Mouse (Mus musculus) heart, postnatal 0 days (tissue): ENCODE data around the gene Stk33. TPM values are rescaled to one million over a fixed set of nuclear protein-coding genes. Genes with fewer than 3 reads are reported as not detected.

Source experiments
- ATAC-seq: fragments of 200-750 bp; cut with Nextera tagmentation; 2 replicates; pipeline ENCODE4 v1.8.0; 2017; ENCODE audit warnings: low read depth, moderate number of reproducible peaks, moderate library complexity; ENCODE audit not compliant: insufficient read depth
- DNase-seq: peaks from one replicate; pipeline ENCODE4 v3.0.0-alpha.2; 2016; ENCODE audit warnings: low spot score
- H3K27ac ChIP-seq: fragments of 300-500 bp; sonication (generic); 2 replicates; pipeline ENCODE4 v1.5.1; 2014; ENCODE audit warnings: low read depth, mild to moderate bottlenecking
- H3K27me3 ChIP-seq: fragments of 300-500 bp; sonication (generic); 2 replicates; pipeline ENCODE4 v1.6.1; 2014; ENCODE audit warnings: low read length, mixed read lengths; ENCODE audit not compliant: control insufficient read depth, insufficient read depth
- H3K36me3 ChIP-seq: fragments of 300-500 bp; sonication (generic); replicated peaks from 2 replicates; pipeline ENCODE4 v1.6.1; 2014; ENCODE audit warnings: low read length, mixed read lengths; ENCODE audit not compliant: control insufficient read depth, insufficient read depth
- H3K4me1 ChIP-seq: fragments of 300-500 bp; sonication (generic); 2 replicates; pipeline ENCODE4 v1.6.1; 2014; ENCODE audit warnings: antibody characterized with exemption; ENCODE audit not compliant: control insufficient read depth, insufficient read depth
- H3K4me2 ChIP-seq: fragments of 300-500 bp; sonication (generic); 2 replicates; pipeline ENCODE4 v1.6.1; 2014; ENCODE audit warnings: low read depth, mild to moderate bottlenecking, low read length, moderate library complexity
- H3K4me3 ChIP-seq: fragments of 300-500 bp; sonication (generic); 2 replicates; pipeline ENCODE4 v1.5.1; 2014; ENCODE audit warnings: low read depth, low read length
- H3K9ac ChIP-seq: fragments of 300-500 bp; sonication (generic); replicated peaks from 2 replicates; pipeline ENCODE4 v1.6.1; 2014; ENCODE audit warnings: low read depth, low read length, mixed read lengths
- H3K9me3 ChIP-seq: fragments of 300-500 bp; sonication (generic); replicated peaks from 2 replicates; pipeline ENCODE4 v1.6.1; 2016; ENCODE audit warnings: low read length; ENCODE audit not compliant: control insufficient read depth
- CTCF ChIP-seq: IDR thresholded peaks from 2 replicates; pipeline ENCODE4 v1.5.1; 2016; ENCODE audit warnings: antibody characterized with exemption, control low read depth, low read depth
- EP300 ChIP-seq: IDR thresholded peaks from 2 replicates; pipeline ENCODE4 v1.6.1; 2016; ENCODE audit warnings: antibody characterized with exemption, low read depth
- WGBS: fragments of 180-500 bp; shearing (Covaris S2); extraction: QIAGEN DNeasy Blood & Tissue Kit; methylation state at CpG from one replicate; pipeline ENCODE4 v1.1.7; 2014; 5-methylcytosine and 5-hydroxymethylcytosine counted together
- polyA plus RNA-seq: library from polyadenylated mRNA; unstranded; fragments of >200 nt; fragmentation: Nextera tagmentation; extraction: Ambion mirVana; gene quantifications from 2 replicates; pipeline ENCODE4 v1.2.1, GENCODE M21; 2015
- total RNA-seq: library from RNA; depleted of rRNA; stranded (reverse); fragments of >200 nt; gene quantifications from 2 replicates; pipeline ENCODE4 v1.2.3, GENCODE M21; 2014; ENCODE audit warnings: low replicate concordance

Gene Stk33
- total and polyA plus RNA-seq, 2 experiments from 2014 or later, result 0.22 TPM; not detected in 1

- Histone ChIP-seq H3K9ac (no peak overlapping the region), H3K4me1 (no peaks in the 10 kb centered on the region), H3K9me3 (no peaks in the 10 kb centered on the region), H3K4me2 (peak overlapping the region; percentile 0; the same call in 1 of the 2 replicates), H3K27ac (no peak overlapping the region), H3K27me3 (no peaks in the 10 kb centered on the region), H3K4me3 (no peak overlapping the region), H3K36me3 (no peaks in the 10 kb centered on the region)
- no peak for DNase-seq
- no peak for TF ChIP-seq EP300
- no peak for ATAC-seq
- WGBS, result 25% methylated on average over 6 of the region's 6 CpGs
These were observed 29.4 kb upstream of the Stk33 start for GRCm38 (mm10) chr7:109468262-109468701.

GRCm38 (mm10) chr7:109467591-109467990 is 28.7 kb upstream of the Stk33 start:
- Histone ChIP-seq H3K36me3 (no peaks in the 10 kb centered on the region), H3K4me2 (no peak overlapping the region), H3K27ac (no peak overlapping the region), H3K4me3 (no peak overlapping the region), H3K9ac (no peak overlapping the region), H3K4me1 (no peaks in the 10 kb centered on the region), H3K9me3 (no peaks in the 10 kb centered on the region), H3K27me3 (no peaks in the 10 kb centered on the region)
- DNase-seq (no peak), ATAC-seq (no peak)
- TF ChIP-seq CTCF (no peak), EP300 (no peak)
- WGBS, result 51% methylated on average over 2 of the region's 2 CpGs

GRCm38 (mm10) chr7:109460698-109461097 is 21.8 kb upstream of the Stk33 start:
- Histone ChIP-seq H3K4me2 (no peak overlapping the region), H3K27ac (no peak overlapping the region), H3K4me3 (no peak overlapping the region), H3K9me3 (no peaks in the 10 kb centered on the region), H3K27me3 (no peaks in the 10 kb centered on the region), H3K9ac (no peak overlapping the region), H3K4me1 (no peaks in the 10 kb centered on the region), H3K36me3 (no peaks in the 10 kb centered on the region)
- ATAC-seq (no peak), DNase-seq (no peak)
- 78% methylated on average over 8 of the region's 8 CpGs for WGBS
- TF ChIP-seq EP300, result no peak
- no peak for TF ChIP-seq CTCF

- no peak overlapping the region for H3K27ac ChIP-seq
- H3K36me3 ChIP-seq, result no peaks in the 10 kb centered on the region
- no peak for DNase-seq
- WGBS, result 46% methylated on average over 6 of the region's 6 CpGs
- H3K27me3 ChIP-seq, result no peaks in the 10 kb centered on the region
- no peak overlapping the region for H3K9ac ChIP-seq
- TF ChIP-seq EP300, result no peak
- no peak for TF ChIP-seq CTCF
- H3K4me1 ChIP-seq, result no peaks in the 10 kb centered on the region
- ATAC-seq, result no peak
- no peak overlapping the region for H3K4me3 ChIP-seq
- H3K9me3 ChIP-seq, result no peaks in the 10 kb centered on the region
- H3K4me2 ChIP-seq, result no peak overlapping the region
These were observed 17.7 kb upstream of the Stk33 start for GRCm38 (mm10) chr7:109456563-109456962.

GRCm38 (mm10) chr7:109455748-109456147 is 16.9 kb upstream of the Stk33 start:
- Histone ChIP-seq H3K4me2 (no peak overlapping the region), H3K27me3 (no peaks in the 10 kb centered on the region), H3K4me1 (no peaks in the 10 kb centered on the region), H3K9me3 (no peaks in the 10 kb centered on the region), H3K27ac (no peak overlapping the region), H3K9ac (no peak overlapping the region), H3K4me3 (no peak overlapping the region), H3K36me3 (no peaks in the 10 kb centered on the region)
- WGBS, result 45% methylated on average over 2 of the region's 2 CpGs
- no peak for ATAC-seq
- no peak for DNase-seq
- no peak for TF ChIP-seq CTCF

- no peak for TF ChIP-seq CTCF
- no peak for TF ChIP-seq EP300
- Histone ChIP-seq H3K4me1 (no peaks in the 10 kb centered on the region), H3K27me3 (no peaks in the 10 kb centered on the region), H3K4me2 (no peak overlapping the region), H3K9ac (no peak overlapping the region), H3K9me3 (no peaks in the 10 kb centered on the region), H3K4me3 (no peak overlapping the region), H3K36me3 (no peaks in the 10 kb centered on the region), H3K27ac (no peak overlapping the region)
- WGBS, result 81% methylated on average over 9 of the region's 9 CpGs
- ATAC-seq (no peak), DNase-seq (no peak)
These were observed 16.0 kb upstream of the Stk33 start for GRCm38 (mm10) chr7:109454856-109455255.
